In the genomic region with DNA sequence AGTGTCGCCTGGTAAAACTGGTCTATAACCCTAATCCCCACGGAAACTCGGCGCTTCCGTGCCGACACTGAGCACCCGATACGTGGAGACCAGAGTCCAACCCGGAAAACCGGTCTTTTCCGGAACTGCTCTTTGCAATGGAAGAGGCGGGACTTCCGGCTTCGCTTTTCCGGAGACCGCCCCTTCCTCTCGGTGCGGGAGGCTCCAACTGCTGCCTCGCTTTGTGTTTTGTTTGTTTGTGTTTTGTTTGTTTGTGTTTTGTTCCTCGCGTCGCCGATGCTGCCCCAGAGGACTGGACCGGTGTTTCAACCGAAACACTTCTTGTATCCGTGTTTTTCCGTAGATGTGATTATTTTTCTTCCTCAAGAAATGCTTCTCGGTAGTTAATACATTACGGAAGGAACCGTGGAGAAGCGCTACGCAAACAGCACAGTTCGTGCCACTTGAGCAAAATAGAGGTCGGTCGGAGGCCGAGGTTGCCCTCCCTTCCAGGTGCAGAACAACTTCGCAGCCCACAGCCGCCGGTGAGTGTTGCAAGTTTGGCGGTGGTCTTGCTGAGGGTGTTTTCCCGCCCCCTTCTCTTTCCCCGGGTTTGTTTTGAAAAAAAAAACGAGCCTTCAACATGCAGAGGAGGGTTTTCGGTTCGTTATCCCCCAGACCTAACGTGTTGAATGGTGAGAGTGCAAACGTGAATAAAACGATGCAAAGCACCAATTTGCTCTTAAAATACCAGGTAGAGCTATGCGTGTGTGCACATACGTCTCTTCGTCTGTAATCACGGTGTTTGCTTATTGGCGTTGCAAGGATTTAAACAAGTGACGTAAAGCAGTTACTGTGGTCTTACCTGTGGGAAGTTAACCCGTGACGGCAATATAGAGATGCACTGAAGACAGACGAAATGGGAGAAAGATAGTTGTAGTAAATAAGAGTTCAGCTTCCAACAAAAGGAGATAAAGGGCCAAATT, we compare ENCODE assay signal across 8 mouse cellular contexts. TPM values are rescaled to one million over a fixed set of nuclear protein-coding genes. Genes with fewer than 3 reads are reported as not detected.
DNase-seq lines count a peak whose midpoint lies in the region; ATAC-seq lines count a peak whose summit lies in the region.

TSS of gene 4833420G17Rik (plus strand) at position 173 of the 965 bp plus-strand sequence.

- H3K4me2 ChIP-seq in lung, embryonic 16.5 days (ENCODE audit: low read depth, low read length), result peak within 1 kb of the TSS; percentile 84

- peaks cover 24% of the 10 kb centered on the region for H3K36me3 ChIP-seq in lung, embryonic 16.5 days (ENCODE audit: control insufficient read depth, insufficient read depth, low read length)

- DNase-seq in MEL-GATA-1-ER (ENCODE audit: extremely low read depth, low read depth), result peak; percentile 86
- DNase-seq in cerebellum, adult 8-10 months, result peak; percentile 81
- peak; percentile 92 for DNase-seq in forelimb bud, embryonic 11.5 days (ENCODE audit: low read depth, low spot score)
- peak; percentile 75 for DNase-seq in layer of hippocampus, adult 9-10 months (ENCODE audit: low spot score)
- peak; percentile 58 for DNase-seq in ovary, postnatal 10 days (ENCODE audit: low spot score)
- peak; percentile 79 to 88 for DNase-seq in thymus, postnatal 10 days (ENCODE audit: low spot score in 2 of 2)

- WGBS in lung, embryonic 16.5 days, result 8% methylated on average over 57 of the region's 57 CpGs

- peaks cover 11% of the 10 kb centered on the region for H3K4me1 ChIP-seq in lung, embryonic 16.5 days (replicated peaks; ENCODE audit: control insufficient read depth, insufficient read depth, low read length)

- H3K27ac ChIP-seq in lung, embryonic 16.5 days (ENCODE audit: low read length), result peak within 1 kb of the TSS; percentile 71

- H3K9me3 ChIP-seq in lung, embryonic 16.5 days (ENCODE audit: control insufficient read depth, low read length), result no peaks in the 10 kb centered on the region

- no peaks in the 10 kb centered on the region for H3K27me3 ChIP-seq in lung, embryonic 16.5 days (ENCODE audit: control insufficient read depth, insufficient read depth, low read depth, low read length)

- H3K9ac ChIP-seq in lung, embryonic 16.5 days (ENCODE audit: low read length), result peak within 1 kb of the TSS; percentile 81

- peak within 1 kb of the TSS; percentile 69 for H3K4me3 ChIP-seq in lung, embryonic 16.5 days (ENCODE audit: low read length)

- ATAC-seq in hematopoietic stem cell, adult 5-6 weeks (replicated peaks in 1 of 2; ENCODE audit: insufficient read depth in 1 of 2, low FRiP score in 2 of 2, low TSS enrichment in 1 of 2, low read depth in 1 of 2, poor library complexity in 2 of 2, severe bottlenecking in 2 of 2), result peak; percentile 99
- peak; percentile 97 for ATAC-seq in lung, embryonic 16.5 days (ENCODE audit: low read depth)

RNA-seq across cellular contexts. Expression of gene 4833420G17Rik, which starts in this region (rescaled TPM):
- total RNA-seq in hematopoietic stem cell, adult 5-6 weeks (2017), result 62.4 and 95.6 TPM in 2 replicates
- 56.9 and 62.2 TPM in 2 replicates for polyA plus RNA-seq in lung, embryonic 16.5 days (2015; fragmentation: Nextera tagmentation; extraction: Ambion mirVana)

Comparison
In these comparisons a context has a peak if more than half of its experiments do, and no peak if none do; other contexts are left out.
1. Peak in every context shown above with its lines: DNase-seq, ATAC-seq, H3K4me3 ChIP-seq and H3K27ac ChIP-seq.